Comparison of ENCODE assay signal across 21 mouse cellular contexts in genomic region chr14:119741791-119742190, GRCm38 (mm10).
DNase-seq lines count a peak whose midpoint lies in the region; ATAC-seq and TF ChIP-seq lines count a peak whose summit lies in the region.
"Had no signal": no experiment of that assay in that cellular context is flagged by ENCODE, and none has a peak within 500 bp of the region (broad histone marks: within the 10 kb centered on the region; RNA-seq: fewer than 3 reads in every experiment).

No protein-coding gene starts in this region.

- no peaks in the 10 kb centered on the region for H3K79me2 ChIP-seq in heart, adult 2 months (replicated peaks; ENCODE audit: control insufficient read depth, insufficient read depth, low read length)

- DNase-seq in heart, adult 11 months, result peak; percentile 52
- DNase-seq in heart, adult 2 months, result no peak
- peak; percentile 15 for DNase-seq in left cerebral cortex, postnatal 4 days
- no peak for DNase-seq in left cerebral cortex, adult 11 months (ENCODE audit: low spot score)
- DNase-seq in midbrain, postnatal 0 days (ENCODE audit: low spot score), result peak; percentile 6
- DNase-seq: adrenal gland, adult 2 months; adrenal gland, postnatal 10 days; adrenal gland, postnatal 25 days; cerebellum, adult 11-12 months; cerebellum, adult 2 months; cerebellum, adult 9-10 months; cerebellum, postnatal 36 days; embryo, embryonic 11 days had no signal

- no peaks in the 10 kb centered on the region for H3K36me3 ChIP-seq in heart, adult 2 months (ENCODE audit: control insufficient read depth, insufficient read depth, low read length)
- H3K36me3 ChIP-seq in midbrain, postnatal 0 days (ENCODE audit: insufficient read depth, low read length), result no peaks in the 10 kb centered on the region
- no peaks in the 10 kb centered on the region for H3K36me3 ChIP-seq in midbrain, embryonic 15.5 days (replicated peaks)
- H3K36me3 ChIP-seq: embryonic facial prominence, embryonic 13.5 days; embryonic facial prominence, embryonic 15.5 days; forebrain, embryonic 10.5 days; forebrain, embryonic 12.5 days had no signal

- TF ChIP-seq CTCF in heart, adult 2 months (IDR thresholded peaks at IDR 0.05), result no peak
- TF ChIP-seq CTCF in midbrain, postnatal 0 days (IDR thresholded peaks at IDR 0.05), result no peak

- H3K4me3 ChIP-seq in heart, adult 2 months, result no peak overlapping the region
- no peak overlapping the region for H3K4me3 ChIP-seq in midbrain, postnatal 0 days (ENCODE audit: low read depth, low read length)
- no peak overlapping the region for H3K4me3 ChIP-seq in midbrain, embryonic 15.5 days
- H3K4me3 ChIP-seq: embryonic facial prominence, embryonic 13.5 days; embryonic facial prominence, embryonic 15.5 days; erythroblast, embryonic 14.5 days; forebrain, embryonic 10.5 days; forebrain, embryonic 12.5 days had no signal

- WGBS in heart, adult 2 months, result 74% methylated on average over 1 of the region's 1 CpGs
- 91% methylated on average over 1 of the region's 1 CpGs for WGBS in midbrain, postnatal 0 days
- 85% methylated on average over 1 of the region's 1 CpGs for WGBS in midbrain, embryonic 15.5 days

- H3K4me2 ChIP-seq in midbrain, postnatal 0 days (ENCODE audit: low read depth, low read length, poor library complexity, severe bottlenecking), result no peak overlapping the region
- H3K4me2 ChIP-seq in midbrain, embryonic 15.5 days, result no peak overlapping the region
- H3K4me2 ChIP-seq: embryonic facial prominence, embryonic 13.5 days; embryonic facial prominence, embryonic 15.5 days; forebrain, embryonic 12.5 days had no signal

- ATAC-seq in midbrain, postnatal 0 days (ENCODE audit: low FRiP score), result no peak
- ATAC-seq in midbrain, embryonic 15.5 days (replicated peaks), result no peak
- ATAC-seq: forebrain, embryonic 14.5 days; forebrain, embryonic 16.5 days had no signal

- no peaks in the 10 kb centered on the region for H3K27me3 ChIP-seq in heart, adult 2 months (ENCODE audit: control insufficient read depth, insufficient read depth, low read length)
- H3K27me3 ChIP-seq in midbrain, postnatal 0 days (ENCODE audit: insufficient read depth, low read length), result no peaks in the 10 kb centered on the region
- no peaks in the 10 kb centered on the region for H3K27me3 ChIP-seq in midbrain, embryonic 15.5 days (replicated peaks)
- H3K27me3 ChIP-seq: embryonic facial prominence, embryonic 13.5 days; embryonic facial prominence, embryonic 15.5 days; forebrain, embryonic 12.5 days had no signal

- no peaks in the 10 kb centered on the region for H3K9me3 ChIP-seq in midbrain, postnatal 0 days (ENCODE audit: low read length)
- no peaks in the 10 kb centered on the region for H3K9me3 ChIP-seq in midbrain, embryonic 15.5 days
- H3K9me3 ChIP-seq: embryonic facial prominence, embryonic 13.5 days; embryonic facial prominence, embryonic 15.5 days; forebrain, embryonic 10.5 days; forebrain, embryonic 12.5 days had no signal

- no peaks in the 10 kb centered on the region for H3K4me1 ChIP-seq in heart, adult 2 months (ENCODE audit: control insufficient read depth, insufficient read depth, low read length)
- H3K4me1 ChIP-seq in midbrain, postnatal 0 days (ENCODE audit: insufficient read depth, low read length), result no peaks in the 10 kb centered on the region
- H3K4me1 ChIP-seq in midbrain, embryonic 15.5 days, result no peaks in the 10 kb centered on the region
- H3K4me1 ChIP-seq: embryonic facial prominence, embryonic 13.5 days; embryonic facial prominence, embryonic 15.5 days; forebrain, embryonic 10.5 days; forebrain, embryonic 12.5 days had no signal

- no peak for TF ChIP-seq POLR2A in heart, adult 2 months (IDR thresholded peaks at IDR 0.05; ENCODE audit: insufficient read depth, low read depth, low read length)

- intact Hi-C loops in heart, adult 2 months (cut with DNase I), result no loop called here
- intact Hi-C loops in left cerebral cortex, postnatal 4 days (cut with DNase I), result no loop called here

- no peak for TF ChIP-seq EP300 in heart, adult 2 months (IDR thresholded peaks at IDR 0.05; ENCODE audit: insufficient read depth, low read depth, low read length)

- no peak overlapping the region for H3K9ac ChIP-seq in heart, adult 2 months (ENCODE audit: low read depth, low read length)
- H3K9ac ChIP-seq in midbrain, postnatal 0 days (replicated peaks; ENCODE audit: low read length, poor library complexity, severe bottlenecking), result no peak overlapping the region
- H3K9ac ChIP-seq in midbrain, embryonic 15.5 days, result no peak overlapping the region
- H3K9ac ChIP-seq: embryonic facial prominence, embryonic 13.5 days; embryonic facial prominence, embryonic 15.5 days; forebrain, embryonic 12.5 days had no signal

- H3K27ac ChIP-seq in heart, adult 2 months, result no peak overlapping the region
- H3K27ac ChIP-seq in midbrain, postnatal 0 days (ENCODE audit: low read depth, low read length), result no peak overlapping the region
- no peak overlapping the region for H3K27ac ChIP-seq in midbrain, embryonic 15.5 days
- H3K27ac ChIP-seq: embryonic facial prominence, embryonic 13.5 days; embryonic facial prominence, embryonic 15.5 days; forebrain, embryonic 10.5 days; forebrain, embryonic 12.5 days had no signal

Comparison
In these comparisons a context has a peak if more than half of its experiments do, and no peak if none do; other contexts are left out.
1. DNase-seq: peak in heart, adult 11 months (single experiment), left cerebral cortex, postnatal 4 days (single experiment) and midbrain, postnatal 0 days (single experiment); none in heart, adult 2 months (0 of 2) and left cerebral cortex, adult 11 months (single experiment).